Mouse (Mus musculus) erythroblast, embryonic 14.5 days (primary cell): ENCODE results near the gene Vtn.

Source experiments
- GATA1 ChIP-seq: IDR thresholded peaks from 2 replicates; pipeline ENCODE4 v1.6.1; 2012; ENCODE audit warnings: low read length, inconsistent platforms, mixed read lengths
- TAL1 ChIP-seq: IDR thresholded peaks from 3 replicates; pipeline ENCODE4 v1.6.1; 2012; ENCODE audit warnings: low read length, inconsistent platforms, mixed read lengths

DNA sequence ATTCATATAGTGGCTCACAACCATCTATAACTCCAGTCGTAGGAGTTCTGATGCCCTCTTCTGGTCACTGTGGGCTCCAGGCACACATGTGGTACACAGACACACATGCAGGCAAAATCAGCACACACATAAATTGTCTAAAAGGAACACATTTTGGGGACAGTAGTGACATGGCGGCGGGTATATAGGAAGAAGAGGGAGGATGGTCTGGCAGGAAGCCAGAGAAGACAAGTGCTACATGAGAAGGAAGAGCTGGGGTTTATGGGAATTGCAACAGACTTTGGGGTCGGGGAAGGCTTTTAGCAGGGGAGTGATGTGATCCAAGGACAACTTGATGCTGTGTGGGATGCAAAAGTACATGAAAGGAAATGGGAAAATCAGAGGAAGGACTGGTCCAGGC lies 35.6 kb downstream of the Vtn start:
- no peak for TF ChIP-seq GATA1
- no peak for TF ChIP-seq TAL1
